Mouse (Mus musculus) right cerebral cortex, adult 2 months (tissue): ENCODE measurements around the gene Hist2h2ab.
"Not testable (repeated sequence)": the region's sequence is repeated elsewhere in the genome, so short reads cannot be mapped to it uniquely, and the experiment has no call there.

Experiments
- DNase-seq, 2 experiments: peaks; one replicate each; pipeline ENCODE4 v3.0.0; 2021 to 2022; ENCODE audit warnings: low spot score in 2 of 2

The Hist2h2ab gene

DNA sequence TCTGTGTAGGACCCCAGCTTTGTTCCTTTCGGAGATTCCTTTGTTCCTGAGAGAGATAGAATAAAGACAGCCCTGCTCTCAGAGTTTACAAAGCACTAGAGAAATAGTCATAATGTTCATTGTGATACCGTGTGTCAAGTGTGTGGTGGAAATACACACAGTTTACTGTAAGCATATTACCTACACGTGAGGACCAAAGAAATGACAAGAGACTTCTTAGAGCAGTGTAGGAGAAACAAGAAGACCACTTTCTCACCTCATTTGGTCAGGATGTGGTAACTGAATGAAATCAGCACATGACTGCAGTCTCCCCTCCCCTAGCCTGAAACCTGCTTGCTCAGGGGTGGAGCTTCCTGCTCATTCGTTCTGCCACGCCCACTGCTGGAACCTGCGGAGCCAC is 21.5 kb upstream of the Hist2h2ab start:
- DNase-seq, result no peak

DNA sequence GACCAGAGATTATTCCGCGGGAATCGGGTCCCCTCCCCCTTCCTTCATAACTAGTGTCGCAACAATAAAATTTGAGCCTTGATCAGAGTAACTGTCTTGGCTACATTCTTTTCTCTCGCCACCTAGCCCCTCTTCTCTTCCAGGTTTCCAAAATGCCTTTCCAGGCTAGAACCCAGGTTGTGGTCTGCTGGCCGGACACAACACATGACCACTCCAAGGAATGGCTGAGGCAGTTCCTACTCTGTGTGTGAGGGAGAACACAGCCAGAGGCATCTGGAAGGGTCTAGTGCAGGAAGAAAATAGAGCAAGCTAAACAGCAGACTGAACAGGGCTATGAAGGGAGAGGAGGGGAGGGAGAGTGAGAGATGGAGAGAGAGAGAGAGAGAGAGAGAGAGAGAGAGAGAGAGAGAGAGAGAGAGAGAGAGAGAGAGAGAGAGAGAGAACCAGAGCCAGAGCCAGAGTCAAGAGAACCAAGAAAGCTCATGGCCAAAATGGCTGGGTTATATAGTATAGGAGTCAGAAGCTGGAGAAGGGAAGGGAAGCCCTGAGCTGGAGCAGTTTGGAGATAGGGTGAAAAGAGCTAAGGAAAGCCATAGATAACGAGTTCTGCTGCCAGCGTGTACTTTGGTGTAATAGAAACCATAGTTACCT is 20.9 kb upstream of the Hist2h2ab start:
- DNase-seq, result not testable (repeated sequence)

DNA sequence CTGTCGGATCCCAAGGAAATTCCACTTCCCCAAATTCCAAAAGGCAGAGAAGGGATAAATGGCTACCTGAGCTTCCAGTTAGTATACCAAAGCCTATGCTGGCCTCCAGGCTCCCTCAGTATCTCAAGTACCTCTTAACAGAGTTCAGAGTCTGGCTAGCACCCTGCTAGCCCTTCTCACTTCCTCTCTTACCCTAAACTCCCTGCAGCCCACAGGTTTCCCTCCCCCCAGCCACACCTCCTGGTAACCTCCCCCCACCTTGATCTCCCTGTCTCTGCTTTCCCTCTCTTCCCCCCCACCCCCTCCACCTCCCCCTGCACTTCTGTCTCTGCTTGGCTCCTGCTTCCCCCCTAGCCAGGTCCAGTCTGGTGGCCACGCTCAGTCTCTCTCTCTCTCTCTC is 19.9 kb upstream of the Hist2h2ab start:
- no peak for DNase-seq

DNA sequence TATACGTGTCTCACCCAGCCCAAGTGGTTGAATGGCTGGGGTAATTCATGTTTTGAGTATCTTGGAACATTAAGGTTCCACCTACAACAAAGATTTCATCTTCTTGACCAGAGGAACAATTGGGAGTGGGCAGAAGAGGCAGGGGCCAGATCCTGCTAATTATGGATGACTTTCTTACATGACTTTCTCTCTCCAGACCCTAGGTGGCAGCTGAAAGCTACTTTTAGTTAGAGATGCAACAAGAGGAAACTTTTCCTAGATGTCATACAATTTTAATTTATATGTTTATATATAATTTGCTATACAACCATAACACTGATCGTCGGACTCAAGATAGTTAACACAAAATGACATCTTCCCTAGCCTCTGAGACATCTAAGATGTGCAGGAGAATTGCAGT is 11.8 kb upstream of the Hist2h2ab start:
- no peak for DNase-seq

DNA sequence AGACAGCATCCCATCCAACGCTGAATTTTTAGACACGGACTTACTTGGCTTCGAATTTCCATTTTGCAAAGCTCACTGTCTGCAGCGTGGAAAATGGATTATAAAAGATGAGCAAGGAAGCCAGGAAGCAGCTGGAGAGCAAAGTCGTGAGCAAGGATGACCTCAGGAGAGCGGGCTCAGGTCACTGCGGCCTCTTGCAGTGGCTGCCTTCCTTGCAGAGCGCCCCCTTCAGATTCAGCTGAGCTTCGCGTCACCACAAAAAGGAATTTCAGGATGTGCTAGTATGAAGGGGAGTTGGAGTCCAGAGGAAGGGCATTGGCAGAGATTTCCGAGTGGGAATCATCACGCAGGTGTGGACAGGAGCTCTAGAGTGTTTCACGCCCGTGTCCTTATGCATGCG is 10.4 kb upstream of the Hist2h2ab start:
- DNase-seq, result no peak

DNA sequence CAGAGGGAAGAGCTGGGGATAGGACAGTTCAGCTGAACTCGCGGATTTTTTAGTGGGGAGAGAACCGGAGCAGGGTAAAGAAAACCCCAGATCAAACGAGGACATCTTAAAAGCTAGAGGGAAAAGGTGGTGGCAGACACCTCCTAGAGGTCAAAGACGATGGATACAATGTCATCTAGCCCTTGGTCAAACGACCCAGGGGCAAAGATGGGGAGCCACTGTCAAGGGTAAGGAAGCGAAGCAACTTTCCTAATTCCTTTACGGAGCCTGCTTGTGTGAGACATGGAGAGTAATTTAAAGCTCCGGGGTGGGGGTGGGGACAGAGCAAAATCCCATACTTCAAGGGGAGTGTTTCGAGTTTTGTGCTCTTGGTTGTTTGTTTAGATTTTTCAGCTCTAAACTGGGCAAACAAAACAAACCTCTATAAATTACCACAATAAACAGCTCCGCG is 449 bp upstream of the Hist2h2ab start:
- peak in 1 of 2 experiments; percentile 46 for DNase-seq

DNA sequence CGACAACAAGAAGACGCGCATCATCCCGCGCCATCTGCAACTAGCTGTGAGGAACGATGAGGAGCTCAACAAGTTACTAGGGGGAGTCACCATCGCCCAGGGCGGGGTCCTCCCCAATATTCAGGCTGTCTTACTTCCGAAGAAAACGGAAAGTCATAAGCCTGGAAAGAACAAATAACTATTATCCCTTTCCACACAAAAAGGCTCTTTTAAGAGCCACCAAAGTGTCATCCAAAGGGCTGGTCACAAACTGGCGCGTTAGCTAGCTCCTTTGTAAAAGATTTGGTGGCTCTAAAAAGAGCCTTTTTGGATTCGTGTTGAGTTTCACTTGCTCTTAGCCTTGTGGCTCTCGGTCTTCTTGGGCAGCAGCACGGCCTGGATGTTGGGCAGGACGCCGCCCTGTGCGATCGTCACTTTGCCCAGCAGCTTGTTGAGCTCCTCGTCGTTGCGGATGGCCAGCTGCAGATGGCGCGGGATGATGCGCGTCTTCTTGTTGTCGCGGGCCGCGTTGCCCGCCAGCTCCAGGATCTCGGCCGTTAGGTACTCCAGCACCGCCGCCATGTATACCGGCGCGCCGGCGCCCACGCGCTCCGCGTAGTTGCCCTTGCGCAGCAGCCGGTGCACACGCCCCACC is 583 bp downstream of the Hist2h2ab start:
- DNase-seq, result not testable (repeated sequence)

DNA sequence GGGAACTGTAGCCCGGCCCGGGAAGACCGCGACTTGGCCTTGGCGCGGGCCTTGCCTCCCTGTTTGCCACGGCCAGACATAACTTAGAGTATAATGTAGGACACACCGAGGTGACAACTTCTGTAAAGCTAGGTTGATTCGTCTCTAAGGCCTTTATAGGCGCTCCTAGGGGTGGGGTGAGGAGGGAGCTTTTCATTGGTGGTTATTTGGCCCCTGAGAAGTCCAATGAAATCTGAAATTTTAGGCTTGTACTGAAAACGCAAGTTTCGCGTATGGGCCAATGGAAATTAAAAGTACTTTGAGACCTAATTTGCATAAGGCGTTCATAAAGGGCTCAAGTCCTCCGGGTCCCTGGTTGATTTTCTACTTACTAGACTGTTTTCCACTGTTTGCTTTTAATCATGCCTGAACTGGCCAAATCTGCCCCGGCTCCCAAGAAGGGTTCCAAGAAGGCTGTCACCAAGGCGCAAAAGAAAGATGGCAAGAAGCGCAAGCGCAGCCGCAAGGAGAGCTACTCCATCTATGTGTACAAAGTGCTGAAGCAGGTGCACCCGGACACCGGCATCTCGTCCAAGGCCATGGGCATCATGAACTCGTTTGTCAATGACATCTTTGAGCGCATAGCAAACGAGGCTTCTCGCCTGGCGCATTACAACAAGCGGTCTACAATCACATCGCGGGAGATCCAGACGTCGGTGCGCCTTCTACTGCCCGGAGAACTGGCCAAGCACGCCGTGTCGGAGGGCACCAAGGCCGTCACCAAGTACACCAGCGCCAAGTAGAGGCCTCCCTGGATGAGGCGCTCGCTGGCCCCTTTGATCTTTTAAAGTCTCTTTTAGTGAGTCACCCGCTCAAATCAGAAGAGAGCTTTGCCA is 1.3 kb downstream of the Hist2h2ab start, which contains the start of the genes Hist2h2ac and Hist2h2be:
Gene Hist2h2ac, minus strand, starts transcription at position 116 of the 875 bp plus-strand sequence.
Gene Hist2h2be, plus strand, starts transcription at position 355 of the 875 bp plus-strand sequence.
- peak; percentile 85 to 90 for DNase-seq

DNA sequence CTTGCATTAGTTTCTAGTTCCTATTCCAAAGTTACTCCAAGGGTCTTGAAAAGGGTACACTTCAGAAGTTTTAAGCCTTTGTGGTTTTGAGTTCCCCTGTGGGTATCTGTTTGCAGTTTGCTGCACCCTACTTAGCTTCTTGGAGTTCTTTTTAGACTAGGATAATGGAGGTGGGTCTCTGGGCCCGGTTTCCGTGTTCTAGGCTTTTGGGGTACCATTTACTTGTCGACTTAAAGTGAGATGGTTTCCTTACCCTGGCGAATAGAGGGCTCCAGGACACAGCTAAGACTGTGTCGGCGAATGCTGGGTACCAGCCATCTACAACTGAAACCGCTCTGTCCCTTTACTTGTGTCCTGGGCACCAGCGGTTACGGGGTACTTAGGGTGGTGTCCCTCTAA is 2.0 kb downstream of the Hist2h2ab start:
- DNase-seq, result peak; percentile 8 to 23

DNA sequence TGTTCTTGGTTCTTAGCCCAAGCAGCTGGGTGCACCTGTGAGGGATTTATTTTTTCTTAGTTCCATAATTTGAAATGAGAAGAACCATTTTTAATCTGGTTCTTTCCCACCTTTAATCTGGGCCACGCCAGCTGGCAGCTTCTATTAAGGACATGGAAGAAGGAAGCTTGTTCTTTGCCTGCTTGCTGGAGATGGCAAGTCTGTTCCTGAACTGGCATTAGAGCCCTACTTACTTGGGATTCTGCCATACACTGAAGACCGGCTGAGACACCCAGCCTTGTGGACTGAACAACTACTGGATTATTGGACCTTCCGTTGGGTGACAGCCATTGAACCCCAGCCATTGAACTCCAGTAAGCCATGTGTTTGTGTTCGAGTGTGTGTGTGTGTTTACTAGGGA is 3.1 kb downstream of the Hist2h2ab start:
- no peak for DNase-seq

DNA sequence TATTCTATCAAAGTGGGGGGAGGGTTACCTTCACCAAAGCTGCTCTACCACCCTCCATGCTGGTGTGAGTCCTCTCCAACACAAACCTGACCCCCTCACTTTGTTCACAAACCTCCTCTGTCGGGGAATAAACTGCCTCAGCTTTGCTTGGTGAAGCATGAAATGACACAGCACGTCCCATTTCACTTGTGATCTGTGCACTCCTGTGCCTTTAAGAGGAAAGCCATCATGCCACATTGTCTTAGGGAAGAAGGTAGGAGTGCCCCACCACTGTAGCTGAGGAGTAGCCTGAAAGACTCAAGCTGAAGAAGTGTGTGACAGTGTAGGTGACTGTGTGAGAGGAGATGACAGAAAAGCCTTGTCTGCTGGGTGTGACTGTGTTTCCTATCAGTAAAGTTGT is 5.8 kb downstream of the Hist2h2ab start:
- no peak for DNase-seq

DNA sequence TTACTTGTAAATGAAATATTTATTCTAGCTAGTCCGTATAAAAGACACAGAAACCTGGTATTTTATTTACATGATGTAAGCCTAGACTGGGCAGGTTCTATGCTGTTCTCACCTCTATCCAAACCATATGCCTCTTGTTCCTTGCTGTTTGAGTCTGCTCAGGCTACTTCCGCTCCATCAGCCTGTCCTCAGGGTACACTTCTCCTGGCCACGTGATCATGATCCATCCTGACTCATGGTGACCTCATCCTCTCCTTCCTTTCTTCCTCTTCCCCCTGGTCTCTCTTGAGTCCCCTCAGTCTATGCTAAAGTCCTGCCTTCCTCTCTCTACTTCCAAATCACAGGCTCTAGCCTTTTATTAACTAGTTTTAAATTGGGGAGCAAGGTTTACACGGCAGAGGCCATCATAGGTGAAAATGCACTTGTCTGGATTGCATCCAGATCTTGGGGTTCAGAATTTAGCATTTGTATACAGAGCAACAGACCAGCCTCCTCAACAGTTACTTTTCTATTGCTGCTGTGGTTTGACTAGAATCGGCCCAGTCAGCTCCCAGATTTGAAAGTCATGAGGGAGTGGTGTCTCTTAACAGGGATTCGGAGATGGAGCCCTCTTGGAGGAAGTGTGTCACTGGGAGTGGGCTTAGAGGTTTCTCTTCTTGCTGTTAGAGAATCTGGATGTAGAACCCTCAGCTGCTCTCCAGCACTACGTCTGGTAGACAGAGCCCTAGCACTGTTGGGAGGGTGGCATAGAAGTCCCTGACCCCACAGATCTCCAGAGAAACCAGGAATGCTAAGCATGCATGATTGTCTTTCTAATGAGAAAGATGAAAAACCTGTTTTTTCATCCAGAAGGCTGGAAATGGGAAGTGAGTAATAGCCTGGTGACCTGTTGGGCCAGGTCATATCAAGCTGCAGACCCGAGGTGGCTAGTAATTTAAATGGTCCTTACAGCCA is 7.3 kb downstream of the Hist2h2ab start:
- DNase-seq, result no peak

DNA sequence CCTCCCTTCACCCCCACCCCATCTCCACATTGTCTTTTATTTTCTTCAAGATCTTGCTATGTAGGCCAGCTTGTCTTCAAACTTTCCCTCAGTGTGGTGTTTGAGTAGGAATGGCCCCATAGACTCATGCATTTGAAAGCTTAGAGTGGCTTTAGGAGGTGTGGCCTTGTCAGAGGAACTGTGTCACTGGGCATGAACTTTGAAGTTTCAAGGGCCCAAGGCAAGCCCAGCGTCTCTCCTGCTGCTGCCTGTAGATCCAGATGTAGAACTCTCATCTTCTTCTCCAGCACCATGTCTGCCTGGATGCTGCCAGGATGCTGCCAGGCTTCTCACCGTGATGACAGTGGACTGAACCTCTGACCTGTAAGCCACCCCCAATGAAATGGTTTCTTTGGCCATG is 9.2 kb downstream of the Hist2h2ab start:
- DNase-seq, result no peak

DNA sequence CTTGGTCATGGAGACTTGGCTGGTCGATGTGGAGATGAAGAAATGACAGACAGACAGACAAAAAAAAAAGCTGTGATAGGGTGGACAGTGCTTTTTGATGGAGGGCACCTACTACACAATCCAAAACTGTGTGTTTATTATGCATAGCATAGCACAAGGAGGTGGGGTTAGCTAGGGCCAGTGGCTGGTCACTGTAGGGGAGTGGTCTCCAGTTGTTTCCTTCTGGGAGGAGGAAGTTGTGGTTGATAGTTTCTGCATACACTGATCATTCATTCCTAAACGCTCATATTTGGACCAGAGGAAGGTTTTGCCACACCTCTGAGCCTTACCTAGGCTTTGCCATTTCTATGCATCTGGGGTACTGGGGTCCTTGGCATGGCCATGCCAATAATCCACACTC is 10.7 kb downstream of the Hist2h2ab start:
- no peak for DNase-seq

DNA sequence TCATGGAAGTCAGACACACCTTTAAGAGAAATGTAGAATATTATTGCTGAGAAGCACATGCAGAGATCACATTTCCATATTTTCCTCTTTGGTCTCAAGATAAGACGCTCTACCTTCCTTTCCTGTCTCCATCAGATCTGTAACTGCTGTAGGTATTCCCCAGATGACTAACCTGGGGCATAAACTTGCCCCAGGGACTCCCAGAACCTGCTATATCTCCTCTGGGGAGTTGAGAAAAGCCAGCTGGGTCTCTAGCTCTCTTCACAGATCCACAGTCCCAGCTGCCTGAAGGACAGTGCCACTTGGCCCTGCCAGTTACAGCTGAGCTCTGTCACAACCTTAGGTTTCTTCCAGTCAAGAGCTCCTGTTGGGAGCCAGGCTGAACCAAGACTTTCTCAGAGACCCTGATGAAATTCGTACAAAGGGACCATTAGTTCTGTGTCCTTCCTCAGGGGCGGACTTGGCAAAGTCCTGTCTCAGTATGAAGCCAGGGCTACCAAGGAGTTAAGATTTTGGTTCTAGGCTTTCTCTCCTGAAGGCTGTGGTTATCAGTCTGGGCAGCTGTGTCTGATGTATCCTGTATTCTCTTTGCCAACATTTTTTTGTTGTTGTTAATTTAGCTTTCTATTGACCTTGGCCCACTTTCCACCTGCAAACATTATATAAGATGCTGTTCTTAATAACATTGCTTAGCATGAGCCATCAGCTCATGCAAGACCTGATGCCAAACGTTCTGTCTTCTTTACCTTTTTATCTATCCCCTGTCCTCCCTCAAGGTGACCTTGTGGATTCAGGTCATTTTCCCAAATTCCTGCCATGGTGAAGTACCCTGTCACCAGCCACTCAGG is 11.5 kb downstream of the Hist2h2ab start:
- no peak for DNase-seq

DNA sequence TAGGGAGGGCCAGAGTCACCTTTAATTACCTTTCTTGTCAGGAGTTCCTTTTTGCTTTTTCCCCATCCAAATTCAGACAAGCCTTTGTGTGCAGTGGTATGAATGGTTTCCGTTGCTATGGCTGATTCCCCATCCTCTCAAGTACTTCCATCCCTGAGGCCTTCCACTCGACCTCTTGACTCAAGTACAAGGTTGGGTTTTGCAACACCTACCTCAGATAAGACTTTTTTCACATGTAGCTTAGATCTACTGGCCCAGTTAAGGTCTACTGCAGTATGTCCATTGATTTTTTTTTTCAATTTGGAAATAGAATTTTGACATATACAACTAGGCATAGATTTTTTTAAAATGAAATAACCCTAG is 12.1 kb downstream of the Hist2h2ab start:
- DNase-seq, result no peak

DNA sequence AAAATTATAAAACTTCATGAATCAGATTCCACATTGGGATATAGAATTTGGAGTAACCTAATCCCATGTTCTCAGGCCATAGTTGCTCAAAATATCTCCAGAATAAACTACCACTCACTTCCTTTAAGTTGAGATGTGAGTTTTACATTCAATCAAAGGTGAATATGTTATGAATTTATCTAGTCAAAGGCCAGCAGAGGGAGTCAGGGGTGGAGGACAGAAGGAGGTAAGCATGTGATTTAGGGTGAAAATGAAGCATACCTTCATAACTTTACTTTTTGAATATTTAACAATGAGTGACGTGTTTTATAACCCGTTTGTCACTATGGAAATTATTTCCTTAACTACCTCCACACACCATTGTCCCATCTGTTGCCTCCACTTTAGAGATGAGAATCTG is 15.2 kb downstream of the Hist2h2ab start:
- DNase-seq, result no peak

DNA sequence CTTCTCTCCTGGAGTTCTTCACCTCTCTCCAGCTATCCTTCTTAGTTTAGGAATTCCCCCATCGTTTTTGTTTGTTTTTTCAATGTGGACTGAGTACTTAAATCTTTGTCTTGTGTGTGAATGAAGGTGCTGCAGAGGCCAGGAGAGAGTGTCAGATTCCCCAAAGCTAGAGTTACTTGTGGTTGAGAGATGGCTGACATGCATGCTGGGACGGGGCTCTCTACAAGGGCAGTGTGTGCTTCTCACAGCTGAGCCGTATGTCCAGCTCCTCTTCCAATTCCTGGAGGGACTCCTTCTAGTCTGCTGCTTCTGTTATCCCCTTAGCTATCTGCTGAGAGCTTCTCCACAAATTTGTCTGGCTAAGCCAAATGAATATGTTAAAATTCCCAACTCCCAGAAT is 16.2 kb downstream of the Hist2h2ab start:
- DNase-seq, result no peak

DNA sequence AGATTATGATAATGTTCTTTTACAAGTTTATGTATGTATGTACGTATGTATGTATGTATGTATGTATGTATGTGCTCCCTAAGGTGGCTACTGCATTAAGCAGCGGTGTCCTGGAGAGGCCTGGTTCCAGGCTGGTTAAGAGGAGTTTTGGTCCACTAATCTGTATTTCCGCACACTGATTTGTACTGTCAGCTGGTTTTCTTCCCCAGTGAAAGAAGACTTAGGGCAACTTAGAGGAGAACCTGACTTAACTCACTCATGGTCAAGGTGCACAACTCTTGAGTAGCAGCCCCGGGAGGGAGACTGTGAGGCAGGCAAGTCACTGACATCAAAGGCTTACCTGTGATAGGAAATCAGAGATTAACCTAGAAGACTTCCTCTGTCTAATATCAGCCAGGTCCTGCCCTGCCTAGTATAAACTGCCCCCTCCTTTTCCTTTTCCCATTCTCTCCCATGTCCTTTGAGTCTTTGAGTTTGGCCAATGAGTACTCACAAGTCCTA is 17.2 kb downstream of the Hist2h2ab start:
- DNase-seq, result no peak

DNA sequence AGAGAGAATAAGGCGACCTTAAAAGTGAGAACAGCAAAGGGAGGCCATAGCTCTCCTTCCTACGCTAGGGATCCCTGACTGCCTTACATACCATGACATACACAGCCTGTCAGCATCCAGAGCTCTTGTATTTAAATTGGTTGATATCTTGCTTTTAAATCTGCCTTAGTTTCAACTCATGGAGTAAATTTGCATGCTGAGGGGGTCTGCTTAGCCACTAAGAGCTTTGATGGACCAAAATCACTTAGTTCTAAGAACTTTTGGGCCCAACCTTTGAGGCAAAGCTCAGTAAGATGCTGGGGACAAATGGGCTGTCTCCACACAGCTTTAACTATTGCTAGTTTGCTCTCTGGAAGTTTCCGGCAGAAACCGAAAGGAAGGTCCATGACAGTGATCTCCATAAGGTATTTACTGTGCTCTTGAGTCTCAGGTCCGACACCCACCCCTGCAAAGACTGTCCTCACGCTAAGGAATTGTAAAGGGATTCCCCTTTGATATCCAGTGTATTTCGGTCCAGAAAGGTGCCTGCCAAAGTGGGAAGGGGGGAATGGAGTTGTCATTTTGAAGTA is 17.8 kb downstream of the Hist2h2ab start:
- DNase-seq, result no peak
